Mouse (Mus musculus): ENCODE data around the gene Slc35f1.
A peak's percentile ranks its signal among the peaks of the same experiment; 100 is the strongest.

Gene Slc35f1

GRCm38 (mm10) chr10:52926330-52926729 is 236.0 kb downstream of the Slc35f1 start:
- DNase-seq (ENCODE audit: low spot score) = no peak

- no peak for DNase-seq (ENCODE audit: low spot score)
Measured at GRCm38 (mm10) chr10:52932159-52932558, 241.8 kb downstream of the Slc35f1 start.

GRCm38 (mm10) chr10:52934615-52935014 is 244.3 kb downstream of the Slc35f1 start:
- DNase-seq (ENCODE audit: low spot score) = no peak

GRCm38 (mm10) chr10:52940111-52940830 is 249.9 kb downstream of the Slc35f1 start:
- DNase-seq (ENCODE audit: low spot score) = no peak

GRCm38 (mm10) chr10:52940831-52941216 is 250.5 kb downstream of the Slc35f1 start:
- no peak for DNase-seq (ENCODE audit: low spot score)

GRCm38 (mm10) chr10:52952581-52952980 is 262.2 kb downstream of the Slc35f1 start:
- DNase-seq (ENCODE audit: low spot score) = no peak

GRCm38 (mm10) chr10:52956728-52957127 is 266.4 kb downstream of the Slc35f1 start:
- no peak for DNase-seq (ENCODE audit: low spot score)

GRCm38 (mm10) chr10:52979251-52979650 is 288.9 kb downstream of the Slc35f1 start:
- no peak for DNase-seq (ENCODE audit: low spot score)

- peak; percentile 22 for DNase-seq (ENCODE audit: low spot score)
Measured at GRCm38 (mm10) chr10:52982836-52983235, 292.5 kb downstream of the Slc35f1 start.

GRCm38 (mm10) chr10:52992246-52992645 is 301.9 kb downstream of the Slc35f1 start:
- no peak for DNase-seq (ENCODE audit: low spot score)

GRCm38 (mm10) chr10:52996886-52997285 is 306.6 kb downstream of the Slc35f1 start:
- DNase-seq (ENCODE audit: low spot score) = no peak

GRCm38 (mm10) chr10:53001136-53001535 is 310.8 kb downstream of the Slc35f1 start:
- no peak for DNase-seq (ENCODE audit: low spot score)

- no peak for DNase-seq (ENCODE audit: low spot score)
Measured at GRCm38 (mm10) chr10:53006229-53007190, 316.2 kb downstream of the Slc35f1 start.

GRCm38 (mm10) chr10:53013878-53014277 is 323.5 kb downstream of the Slc35f1 start:
- DNase-seq (ENCODE audit: low spot score) = no peak

GRCm38 (mm10) chr10:53028454-53028853 is 338.1 kb downstream of the Slc35f1 start:
- no peak for DNase-seq (ENCODE audit: low spot score)

GRCm38 (mm10) chr10:53035202-53035601 is 344.9 kb downstream of the Slc35f1 start:
- no peak for DNase-seq (ENCODE audit: low spot score)

GRCm38 (mm10) chr10:53045931-53046330 is 355.6 kb downstream of the Slc35f1 start:
- no peak for DNase-seq (ENCODE audit: low spot score)

- no peak for DNase-seq (ENCODE audit: low spot score)
Measured at GRCm38 (mm10) chr10:53052521-53052920, 362.2 kb downstream of the Slc35f1 start.

- peak; percentile 15 for DNase-seq (ENCODE audit: low spot score)
Measured at GRCm38 (mm10) chr10:53060745-53061144, 370.4 kb downstream of the Slc35f1 start.

- DNase-seq (ENCODE audit: low spot score) = no peak
Measured at GRCm38 (mm10) chr10:53062741-53063140, 372.4 kb downstream of the Slc35f1 start.

GRCm38 (mm10) chr10:53087811-53088210 is 397.5 kb downstream of the Slc35f1 start:
- peak; percentile 22 for DNase-seq (ENCODE audit: low spot score)

- no peak for DNase-seq (ENCODE audit: low spot score)
Measured at GRCm38 (mm10) chr10:53091525-53091924, 401.2 kb downstream of the Slc35f1 start.

GRCm38 (mm10) chr10:53096446-53096845 is 406.1 kb downstream of the Slc35f1 start:
- DNase-seq (ENCODE audit: low spot score) = no peak
